Mouse (Mus musculus): ENCODE results near the gene Ubc. TPM values are rescaled to one million over a fixed set of nuclear protein-coding genes. Genes with fewer than 3 reads are reported as not detected.
A peak's percentile ranks its signal among the peaks of the same experiment; 100 is the strongest.

Ubc gene
- total and polyA plus RNA-seq, 2 experiments = 634 to 990 TPM

DNA sequence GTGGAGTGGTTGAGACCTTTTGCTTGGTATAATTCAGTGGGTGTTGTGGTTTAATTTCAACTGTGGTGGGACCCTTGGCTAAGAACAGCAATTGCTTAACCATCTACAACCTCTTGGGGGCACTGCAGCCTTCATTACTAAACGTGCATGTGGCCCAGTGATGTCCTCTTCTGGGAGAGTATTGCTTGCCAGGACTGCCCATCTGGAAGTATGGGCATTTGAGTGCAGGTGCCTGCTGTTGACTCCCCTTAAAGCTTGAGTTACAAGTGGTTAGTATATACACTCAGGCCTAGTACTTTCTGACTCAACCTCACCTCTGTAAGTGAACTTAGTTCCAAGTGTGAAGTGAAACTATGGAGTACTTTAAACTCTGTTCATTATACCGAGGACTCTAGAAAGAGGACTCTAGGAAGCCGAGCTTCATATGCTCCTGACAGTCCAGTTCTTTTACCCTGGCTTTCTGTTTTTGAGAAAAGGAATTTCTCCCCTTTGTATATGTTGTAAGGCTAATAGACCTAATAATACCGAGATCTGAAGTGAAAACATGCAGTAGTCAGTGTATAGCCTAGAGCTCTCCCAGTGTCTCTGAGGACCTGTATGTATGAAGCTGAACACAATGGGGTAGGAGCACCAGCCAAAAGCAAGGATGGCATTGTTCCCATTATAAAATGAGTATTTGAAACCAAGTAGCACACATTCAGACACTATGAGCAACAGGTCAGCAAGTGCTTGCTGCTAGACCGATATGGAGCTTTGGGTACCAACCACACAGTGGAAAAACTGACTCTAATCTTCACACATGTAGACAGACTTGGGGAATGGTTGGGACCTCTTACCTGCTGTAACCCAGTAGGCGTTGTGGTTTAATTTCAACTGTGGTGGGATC is 7.1 kb downstream of the Ubc start:
- 4% methylated on average over 6 of the region's 6 CpGs for WGBS

DNA sequence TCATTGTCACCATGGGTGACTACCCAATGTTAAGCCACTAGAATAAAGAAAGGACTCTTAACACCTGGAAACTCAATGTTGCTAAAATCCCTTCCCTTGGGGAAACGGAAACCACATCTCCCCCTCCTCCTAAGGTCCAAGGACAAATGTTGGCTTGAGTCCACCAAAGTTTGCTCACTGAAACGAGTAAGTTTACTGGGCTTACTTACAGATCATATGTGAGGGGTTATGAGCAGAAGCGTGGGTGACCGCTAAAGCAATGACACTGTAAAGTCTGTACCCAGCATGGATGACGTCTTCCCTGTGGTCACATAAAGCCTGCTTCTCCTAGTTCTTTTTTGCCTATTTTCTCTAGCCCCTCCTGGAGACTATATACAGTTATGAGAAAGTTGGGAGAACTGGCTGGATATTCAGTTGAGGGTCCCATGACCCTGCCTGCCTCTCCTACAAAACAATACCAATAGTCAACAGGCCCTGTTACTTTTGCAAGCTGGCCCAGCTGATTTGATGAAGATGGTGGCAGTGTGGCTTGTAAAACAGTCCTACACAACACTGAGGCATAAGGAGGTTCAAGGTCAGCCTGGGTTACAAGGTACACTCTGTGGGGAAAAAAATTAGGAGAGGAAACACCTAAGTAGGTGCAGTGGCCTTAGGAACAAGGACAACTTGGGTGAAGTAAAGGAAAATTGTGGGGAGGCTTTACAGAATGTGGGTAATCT is 7.9 kb downstream of the Ubc start:
- 7% methylated on average over 5 of the region's 5 CpGs for WGBS
- peaks cover 8% of the 10 kb centered on the region for H3K4me1 ChIP-seq (ENCODE audit: control insufficient read depth, insufficient read depth, low read length)
- no peak overlapping the region for H3K4me3 ChIP-seq (ENCODE audit: insufficient read depth, low read depth, low read length)
- H3K79me2 ChIP-seq (ENCODE audit: control insufficient read depth, insufficient read depth, low read length) = 0 out of 2 replicates have a peak, but pooled peaks cover 4% of the 10 kb centered on the region
- H3K9ac ChIP-seq (ENCODE audit: low read depth, low read length) = no peak overlapping the region
- no peak for TF ChIP-seq CTCF (IDR thresholded peaks at IDR 0.05; ENCODE audit: low read depth, low read length)
- no peak for TF ChIP-seq POLR2A (IDR thresholded peaks at IDR 0.05; ENCODE audit: extremely low read depth, insufficient read depth, low read length)
- peak; percentile 77 for DNase-seq (ENCODE audit: extremely low read depth, low read depth, low spot score)
- peaks cover 12% of the 10 kb centered on the region for H3K36me3 ChIP-seq (ENCODE audit: control insufficient read depth, insufficient read depth, low read length)
- no peaks in the 10 kb centered on the region for H3K27me3 ChIP-seq (ENCODE audit: control insufficient read depth, insufficient read depth, low read length)
- H3K27ac ChIP-seq (replicated peaks; ENCODE audit: insufficient read depth, low read depth, low read length) = peak overlapping the region; percentile 37

More for the DNA sequence above, 7.1 kb downstream of the Ubc start:
- Histone ChIP-seq H3K36me3 (ENCODE audit: control insufficient read depth, insufficient read depth, low read length) (peaks cover 12% of the 10 kb centered on the region), H3K27me3 (ENCODE audit: control insufficient read depth, insufficient read depth, low read length) (no peaks in the 10 kb centered on the region), H3K79me2 (ENCODE audit: control insufficient read depth, insufficient read depth, low read length) (0 out of 2 replicates have a peak, but pooled peaks cover 4% of the 10 kb centered on the region), H3K9ac (ENCODE audit: low read depth, low read length) (no peak overlapping the region), H3K4me3 (ENCODE audit: insufficient read depth, low read depth, low read length) (no peak overlapping the region), H3K4me1 (ENCODE audit: control insufficient read depth, insufficient read depth, low read length) (peaks cover 8% of the 10 kb centered on the region), H3K27ac (replicated peaks; ENCODE audit: insufficient read depth, low read depth, low read length) (no peak overlapping the region)
- DNase-seq (ENCODE audit: extremely low read depth, low read depth, low spot score) = peak; percentile 94
- TF ChIP-seq POLR2A (IDR thresholded peaks at IDR 0.05; ENCODE audit: extremely low read depth, insufficient read depth, low read length) (peak; percentile 24; the same call in 1 of the 2 replicates), CTCF (IDR thresholded peaks at IDR 0.05; ENCODE audit: low read depth, low read length) (peak; percentile 56; the same call in 1 of the 2 replicates)

DNA sequence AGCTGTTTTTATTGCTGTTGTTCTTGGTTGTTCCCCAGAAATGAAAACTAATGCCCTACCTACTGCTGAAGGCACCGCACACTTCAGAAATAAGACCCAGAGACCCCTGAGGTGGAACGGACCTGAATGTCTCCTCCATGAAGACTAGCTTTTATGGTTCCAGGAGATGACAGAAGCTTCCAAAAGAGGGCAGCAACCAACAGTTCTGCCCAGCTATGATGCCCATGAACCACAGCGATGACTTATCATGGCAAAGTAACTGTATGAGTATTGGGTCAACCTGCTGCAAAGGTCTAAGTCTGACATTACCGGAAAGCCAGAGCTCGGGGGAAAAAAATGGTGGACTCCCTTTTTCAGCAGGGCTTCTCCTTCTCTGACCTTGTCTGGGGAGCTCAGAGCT is 11.1 kb downstream of the Ubc start:
- Histone ChIP-seq H3K36me3 (ENCODE audit: control insufficient read depth, insufficient read depth, low read length) (no peaks in the 10 kb centered on the region), H3K9ac (ENCODE audit: low read depth, low read length) (no peak overlapping the region)

DNA sequence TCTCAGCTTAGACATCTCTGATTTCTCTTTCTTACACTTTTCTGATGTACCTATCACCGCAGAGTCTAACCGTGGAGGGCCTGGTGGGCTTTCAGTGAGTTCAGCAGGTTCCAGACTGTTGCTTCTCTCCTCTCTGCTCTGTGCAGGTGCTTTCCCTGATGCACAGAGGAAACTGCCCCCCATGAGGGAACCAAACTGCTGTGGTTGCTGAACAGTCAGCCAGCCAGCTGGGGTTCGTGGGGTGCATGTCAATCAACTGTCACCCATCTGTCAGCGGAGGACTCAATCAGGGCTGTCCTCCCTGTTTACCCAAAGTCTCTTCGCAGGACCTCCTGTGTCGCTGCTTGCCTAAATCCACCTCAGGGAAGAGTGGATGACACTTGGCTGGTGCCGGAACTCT is 12.8 kb downstream of the Ubc start:
- no peak for TF ChIP-seq CTCF (IDR thresholded peaks at IDR 0.05; ENCODE audit: low read depth, low read length)
- Histone ChIP-seq H3K4me3 (ENCODE audit: insufficient read depth, low read depth, low read length) (no peak overlapping the region), H3K79me2 (ENCODE audit: control insufficient read depth, insufficient read depth, low read length) (no peaks in the 10 kb centered on the region), H3K4me1 (ENCODE audit: control insufficient read depth, insufficient read depth, low read length) (no peaks in the 10 kb centered on the region), H3K27ac (replicated peaks; ENCODE audit: insufficient read depth, low read depth, low read length) (no peak overlapping the region), H3K27me3 (ENCODE audit: control insufficient read depth, insufficient read depth, low read length) (no peaks in the 10 kb centered on the region), H3K9ac (ENCODE audit: low read depth, low read length) (no peak overlapping the region), H3K36me3 (ENCODE audit: control insufficient read depth, insufficient read depth, low read length) (no peaks in the 10 kb centered on the region)
- 81% methylated on average over 7 of the region's 7 CpGs for WGBS
- no peak for DNase-seq (ENCODE audit: extremely low read depth, low read depth, low spot score)

More for the DNA sequence above, 11.1 kb downstream of the Ubc start:
- Histone ChIP-seq H3K4me1 (ENCODE audit: control insufficient read depth, insufficient read depth, low read length) (no peaks in the 10 kb centered on the region), H3K79me2 (ENCODE audit: control insufficient read depth, insufficient read depth, low read length) (no peaks in the 10 kb centered on the region), H3K27ac (replicated peaks; ENCODE audit: insufficient read depth, low read depth, low read length) (no peak overlapping the region), H3K27me3 (ENCODE audit: control insufficient read depth, insufficient read depth, low read length) (no peaks in the 10 kb centered on the region), H3K4me3 (ENCODE audit: insufficient read depth, low read depth, low read length) (no peak overlapping the region)
- 55% methylated on average over 5 of the region's 5 CpGs for WGBS
- TF ChIP-seq CTCF (IDR thresholded peaks at IDR 0.05; ENCODE audit: low read depth, low read length) (peak; percentile 20; the same call in 1 of the 2 replicates), POLR2A (IDR thresholded peaks at IDR 0.05; ENCODE audit: extremely low read depth, insufficient read depth, low read length) (no peak)
- DNase-seq (ENCODE audit: extremely low read depth, low read depth, low spot score) = no peak

DNA sequence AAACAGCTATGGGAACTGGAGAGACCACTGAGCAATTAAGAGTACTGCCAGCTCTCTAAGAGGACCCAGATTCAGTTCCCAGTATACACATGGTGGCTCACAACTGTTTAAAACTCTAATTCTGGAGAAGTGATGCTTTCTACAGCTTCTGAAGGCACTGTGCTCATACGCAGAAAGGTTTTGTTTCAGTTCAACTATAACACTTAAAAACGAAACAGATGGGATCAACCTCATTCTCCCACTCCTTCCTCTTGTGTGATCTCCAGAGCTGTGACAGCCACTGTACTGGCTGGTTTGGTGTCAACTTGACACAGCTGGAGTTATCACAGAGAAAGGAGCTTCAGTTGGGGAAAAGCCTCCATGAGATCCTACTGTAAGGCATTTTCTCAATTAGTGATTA is 14.1 kb downstream of the Ubc start:
- Histone ChIP-seq H3K9ac (ENCODE audit: low read depth, low read length) (no peak overlapping the region), H3K27ac (replicated peaks; ENCODE audit: insufficient read depth, low read depth, low read length) (no peak overlapping the region), H3K79me2 (ENCODE audit: control insufficient read depth, insufficient read depth, low read length) (no peaks in the 10 kb centered on the region), H3K36me3 (ENCODE audit: control insufficient read depth, insufficient read depth, low read length) (no peaks in the 10 kb centered on the region), H3K27me3 (ENCODE audit: control insufficient read depth, insufficient read depth, low read length) (no peaks in the 10 kb centered on the region), H3K4me3 (ENCODE audit: insufficient read depth, low read depth, low read length) (no peak overlapping the region), H3K4me1 (ENCODE audit: control insufficient read depth, insufficient read depth, low read length) (no peaks in the 10 kb centered on the region)
- WGBS = 82% methylated on average over 2 of the region's 2 CpGs
- TF ChIP-seq POLR2A (IDR thresholded peaks at IDR 0.05; ENCODE audit: extremely low read depth, insufficient read depth, low read length) (no peak), CTCF (IDR thresholded peaks at IDR 0.05; ENCODE audit: low read depth, low read length) (no peak)
- no peak for DNase-seq (ENCODE audit: extremely low read depth, low read depth, low spot score)

All from liver, adult 2 months (tissue).